In genomic region chr13:93143819-93144283, GRCm38 (mm10) we compare ENCODE assay signal across 8 mouse cellular contexts. TPM values are rescaled to one million over a fixed set of nuclear protein-coding genes. Genes with fewer than 3 reads are reported as not detected.
DNase-seq lines count a peak whose midpoint lies in the region; ATAC-seq and TF ChIP-seq lines count a peak whose summit lies in the region.

No protein-coding gene starts in this region.

- 12% methylated on average over 11 of the region's 11 CpGs for WGBS in hindbrain, postnatal 0 days
- WGBS in midbrain, embryonic 14.5 days: 13% methylated on average over 11 of the region's 11 CpGs

- no peaks in the 10 kb centered on the region for H3K4me1 ChIP-seq in hindbrain, postnatal 0 days (ENCODE audit: insufficient read depth, low read length)
- peaks cover 11% of the 10 kb centered on the region; the same call in 1 of the 2 replicates for H3K4me1 ChIP-seq in midbrain, embryonic 14.5 days (ENCODE audit: control insufficient read depth, insufficient read depth, low read length)

- TF ChIP-seq CTCF in hindbrain, postnatal 0 days (IDR thresholded peaks at IDR 0.05; ENCODE audit: low read depth): no peak

- no peaks in the 10 kb centered on the region for H3K27me3 ChIP-seq in hindbrain, postnatal 0 days (ENCODE audit: insufficient read depth, low read length)
- no peaks in the 10 kb centered on the region for H3K27me3 ChIP-seq in midbrain, embryonic 14.5 days (ENCODE audit: control insufficient read depth, insufficient read depth, low read length)

- H3K9me3 ChIP-seq in hindbrain, postnatal 0 days (ENCODE audit: low read length): no peaks in the 10 kb centered on the region
- no peaks in the 10 kb centered on the region for H3K9me3 ChIP-seq in midbrain, embryonic 14.5 days (ENCODE audit: control insufficient read depth, low read length)

- peak overlapping the region; percentile 58; the same call in 1 of the 2 replicates for H3K9ac ChIP-seq in hindbrain, postnatal 0 days (replicated peaks; ENCODE audit: low read length)
- H3K9ac ChIP-seq in midbrain, embryonic 14.5 days (replicated peaks; ENCODE audit: low read length): peak overlapping the region; percentile 50; the same call in 1 of the 2 replicates

- peak; percentile 20 for DNase-seq in cerebellum, adult 9-11 months
- no peak for DNase-seq in cerebellum, adult 11 months
- DNase-seq in urinary bladder, postnatal 14 days (ENCODE audit: low spot score): peak; percentile 7
- no peak for DNase-seq in urinary bladder, postnatal 25 days (ENCODE audit: low spot score)
- DNase-seq in hindbrain, postnatal 0 days (ENCODE audit: low spot score): no peak
- no peak for DNase-seq in midbrain, embryonic 14.5 days
- no peak for DNase-seq in cerebellum, postnatal 14 days
- no peak for DNase-seq in thymus, adult 18-20 months

- no peaks in the 10 kb centered on the region for H3K36me3 ChIP-seq in hindbrain, postnatal 0 days (ENCODE audit: insufficient read depth, low read length)
- peaks cover 5% of the 10 kb centered on the region; the same call in 1 of the 2 replicates for H3K36me3 ChIP-seq in midbrain, embryonic 14.5 days (ENCODE audit: control insufficient read depth, insufficient read depth, low read length)

- peak overlapping the region; percentile 96 for H3K4me2 ChIP-seq in hindbrain, postnatal 0 days (ENCODE audit: low read depth, low read length)
- peak overlapping the region; percentile 86 for H3K4me2 ChIP-seq in midbrain, embryonic 14.5 days (ENCODE audit: low read length)

- peak overlapping the region; percentile 48 for H3K4me3 ChIP-seq in hindbrain, postnatal 0 days (ENCODE audit: low read length)
- peak overlapping the region; percentile 43 for H3K4me3 ChIP-seq in midbrain, embryonic 14.5 days (replicated peaks; ENCODE audit: low read depth, low read length)

- H3K27ac ChIP-seq in hindbrain, postnatal 0 days: no peak overlapping the region
- H3K27ac ChIP-seq in midbrain, embryonic 14.5 days (replicated peaks; ENCODE audit: low read depth, low read length): no peak overlapping the region

- no peak; the same call in 1 of the 2 replicates for ATAC-seq in hindbrain, postnatal 0 days
- ATAC-seq in midbrain, embryonic 14.5 days (ENCODE audit: low FRiP score, low TSS enrichment): no peak; the same call in 1 of the 2 replicates

RNA-seq across cellular contexts. Expression of gene Cmya5, which starts 0.7 kb away (rescaled TPM):
- total RNA-seq in hindbrain, postnatal 0 days (2014; rRNA removed): 0.75 and 0.94 TPM in 2 replicates
- polyA plus RNA-seq in hindbrain, postnatal 0 days (2015; fragmentation: Nextera tagmentation; extraction: Ambion mirVana): 0.19 and 0.26 TPM in 2 replicates
- polyA plus RNA-seq in midbrain, embryonic 14.5 days (2014; fragmentation: Nextera tagmentation; extraction: Ambion mirVana): 0.19 and 0.34 TPM in 2 replicates

RNA-seq across cellular contexts. Expression of gene Tent2, which starts 48.3 kb away (rescaled TPM):
- 22.5 and 28.3 TPM in 2 replicates for total RNA-seq in hindbrain, postnatal 0 days (2014; rRNA removed)
- 23.1 and 23.4 TPM in 2 replicates for polyA plus RNA-seq in hindbrain, postnatal 0 days (2015; fragmentation: Nextera tagmentation; extraction: Ambion mirVana)
- polyA plus RNA-seq in midbrain, embryonic 14.5 days (2014; fragmentation: Nextera tagmentation; extraction: Ambion mirVana): 40.4 and 54.8 TPM in 2 replicates

Comparison
In these comparisons a context has a peak if more than half of its experiments do, and no peak if none do; other contexts are left out.
1. DNase-seq: peak in cerebellum, adult 9-11 months (single experiment) and urinary bladder, postnatal 14 days (single experiment); none in cerebellum, adult 11 months (single experiment), urinary bladder, postnatal 25 days (single experiment), hindbrain, postnatal 0 days (single experiment), midbrain, embryonic 14.5 days (single experiment), cerebellum, postnatal 14 days (0 of 2) and thymus, adult 18-20 months (0 of 2).